Mouse (Mus musculus) forelimb bud, embryonic 11.5 days (tissue): ENCODE measurements at regions not wholly inside any gene's neighbourhood (a gene's known extent, or its start where the extent isn't known, plus 50 kb on each side); places are given as distances from the start of the nearest gene placed in this dataset.
"Not testable (repeated sequence)": the region's sequence is repeated elsewhere in the genome, so short reads cannot be mapped to it uniquely, and the experiment has no call there.

Experiments used
- DNase-seq: peaks from one replicate; pipeline ENCODE4 v3.0.0-alpha.2; 2012; ENCODE audit warnings: low read depth, low spot score

- no peak for DNase-seq
Observed at GRCm38 (mm10) chr1:140693482-140693881, 447.5 kb downstream of the Kcnt2 start.

DNA sequence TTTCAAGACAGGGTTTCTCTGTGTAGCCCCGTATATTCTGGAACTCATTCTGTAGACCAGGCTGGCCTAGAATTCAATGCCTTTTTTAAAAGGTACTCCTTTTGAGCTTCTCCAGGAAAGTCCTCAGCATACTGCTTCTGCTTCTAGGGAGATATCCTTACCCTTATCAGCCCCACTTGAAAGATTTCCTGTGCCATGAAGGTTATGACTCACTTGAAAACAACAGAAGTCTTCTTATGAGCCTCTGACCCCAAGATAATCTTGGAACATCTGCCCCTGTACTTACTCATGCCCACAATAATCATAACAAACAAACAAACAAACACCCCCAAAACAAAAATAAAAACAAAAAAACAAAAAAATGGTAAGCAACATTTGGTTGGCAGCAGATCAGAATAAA, 484.2 kb downstream of the Kcnt2 start:
- no peak for DNase-seq

- peak; percentile 24 for DNase-seq
Observed at GRCm38 (mm10) chr1:140739001-140739728, 493.2 kb downstream of the Kcnt2 start.

GRCm38 (mm10) chr1:140740081-140740480, 494.1 kb downstream of the Kcnt2 start:
- no peak for DNase-seq

- peak; percentile 6 for DNase-seq
Observed at GRCm38 (mm10) chr1:140748011-140748410, 502.1 kb downstream of the Kcnt2 start.

DNA sequence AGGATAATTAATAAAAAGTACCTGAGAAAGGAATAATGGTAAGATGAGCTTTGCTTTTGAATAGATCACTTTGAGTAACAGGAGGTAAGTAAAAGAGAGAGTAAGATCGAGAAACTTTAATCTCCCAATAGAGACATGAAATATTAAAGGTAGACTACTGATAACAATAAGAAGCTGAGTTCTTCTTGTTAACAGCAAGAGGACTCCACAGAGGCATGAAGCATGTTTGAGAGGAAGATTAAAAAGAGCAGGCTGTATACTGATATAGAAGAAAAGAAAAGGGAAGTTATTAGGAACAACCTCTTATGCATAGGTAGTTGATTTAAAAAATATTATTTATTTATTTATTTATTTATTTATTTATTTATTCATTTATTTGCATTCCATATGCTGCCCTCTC, 519.9 kb downstream of the Kcnt2 start:
- no peak for DNase-seq

DNA sequence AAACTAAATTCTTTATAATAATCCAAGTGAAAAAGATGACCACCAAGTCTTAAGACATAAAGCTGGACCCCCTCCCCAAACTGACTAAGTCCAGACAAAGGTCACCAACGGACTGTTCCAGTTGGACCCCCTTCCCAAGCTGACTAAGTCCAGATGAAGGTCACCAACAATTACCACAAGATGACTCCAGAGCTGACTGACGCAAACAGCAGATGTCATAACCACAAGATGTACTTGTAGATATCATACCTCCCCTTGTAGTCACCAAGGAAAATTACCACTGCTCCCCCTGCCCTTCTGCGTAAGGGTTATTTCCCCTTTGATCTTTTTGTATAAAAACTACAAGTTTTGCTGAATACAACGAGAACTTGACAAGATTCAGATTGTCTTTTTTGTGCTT, 527.8 kb downstream of the Kcnt2 start:
- DNase-seq = not testable (repeated sequence)

DNA sequence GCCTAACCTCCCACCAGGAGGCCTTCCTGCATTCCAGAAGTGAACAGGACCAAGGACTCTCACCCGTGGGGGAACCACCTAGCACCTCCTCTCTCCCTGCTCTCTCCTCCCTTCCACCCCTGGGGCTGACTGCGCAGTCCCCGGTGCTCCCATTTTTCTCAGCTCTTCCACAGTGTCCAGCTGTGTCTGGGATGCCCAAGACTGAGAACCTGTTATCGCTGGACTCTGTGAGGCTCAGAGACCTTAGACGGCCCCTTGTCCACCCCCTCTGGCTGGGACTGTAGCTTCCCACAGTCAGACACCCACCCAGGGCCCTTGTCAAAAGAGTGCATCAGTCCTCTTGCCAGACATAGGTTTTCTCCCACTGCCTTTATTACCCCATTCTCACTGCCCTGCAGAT, 564.2 kb downstream of the Kcnt2 start:
- no peak for DNase-seq

DNA sequence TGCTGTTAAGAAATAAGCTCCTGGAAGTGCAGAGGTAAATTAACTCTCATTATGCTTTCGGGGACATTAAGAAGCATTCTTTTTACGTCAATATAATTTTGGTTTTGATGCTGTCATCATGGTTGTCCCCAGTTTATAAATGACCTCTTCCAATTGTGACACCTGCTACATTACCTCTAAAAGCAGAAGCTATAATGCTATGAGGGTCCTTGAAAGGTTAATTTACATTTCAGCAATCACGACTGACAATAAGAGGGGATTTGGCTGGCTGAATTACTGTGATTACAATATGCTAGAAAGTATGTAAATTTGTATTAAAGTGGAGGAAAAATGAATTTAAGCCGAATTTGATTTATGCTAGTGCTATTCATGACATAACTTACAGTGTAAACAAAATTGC, 592.8 kb downstream of the Kcnt2 start:
- DNase-seq = no peak

GRCm38 (mm10) chr1:140840579-140840978, 594.6 kb downstream of the Kcnt2 start:
- no peak for DNase-seq

GRCm38 (mm10) chr1:140848053-140848452, 602.1 kb downstream of the Kcnt2 start:
- not testable (repeated sequence) for DNase-seq

- no peak for DNase-seq
Observed at GRCm38 (mm10) chr1:140851568-140851967, 605.6 kb downstream of the Kcnt2 start.
